Mouse (Mus musculus) hindbrain, embryonic 14.5 days (tissue): ENCODE measurements around the gene Cdh4. TPM values are rescaled to one million over a fixed set of nuclear protein-coding genes. Genes with fewer than 3 reads are reported as not detected.
A peak's percentile ranks its signal among the peaks of the same experiment; 100 is the strongest.

ENCODE experiments used
- ATAC-seq: fragments of 200-750 bp; cut with Nextera tagmentation; 2 replicates; pipeline ENCODE4 v1.8.0; 2017; ENCODE audit warnings: moderate number of reproducible peaks, mild to moderate bottlenecking, moderate TSS enrichment, moderate library complexity; ENCODE audit not compliant: low FRiP score
- DNase-seq: peaks from one replicate; pipeline ENCODE4 v3.0.0-alpha.2; 2015; ENCODE audit warnings: low spot score
- H3K27ac ChIP-seq: fragments of 300-500 bp; sonication (generic); 2 replicates; pipeline ENCODE4 v1.5.1; 2014; ENCODE audit warnings: mild to moderate bottlenecking, moderate library complexity
- H3K27me3 ChIP-seq: fragments of 300-500 bp; sonication (generic); 2 replicates; pipeline ENCODE4 v1.6.1; 2014; ENCODE audit warnings: mild to moderate bottlenecking, low read length, mixed read lengths; ENCODE audit not compliant: control insufficient read depth, insufficient read depth
- H3K36me3 ChIP-seq: fragments of 300-500 bp; sonication (generic); replicated peaks from 2 replicates; pipeline ENCODE4 v1.6.1; 2014; ENCODE audit not compliant: control insufficient read depth, insufficient read depth
- H3K4me1 ChIP-seq: fragments of 300-500 bp; sonication (generic); replicated peaks from 2 replicates; pipeline ENCODE4 v1.6.1; 2014; ENCODE audit warnings: antibody characterized with exemption, low read length, mixed read lengths; ENCODE audit not compliant: control insufficient read depth, insufficient read depth
- H3K4me2 ChIP-seq: fragments of 300-500 bp; sonication (generic); replicated peaks from 2 replicates; pipeline ENCODE4 v1.6.1; 2014; ENCODE audit warnings: mild to moderate bottlenecking, moderate library complexity
- H3K4me3 ChIP-seq: fragments of 300-500 bp; sonication (generic); replicated peaks from 2 replicates; pipeline ENCODE4 v1.5.1; 2014; ENCODE audit warnings: mild to moderate bottlenecking, low read length
- H3K9ac ChIP-seq: fragments of 300-500 bp; sonication (generic); 2 replicates; pipeline ENCODE4 v1.6.1; 2014
- H3K9me3 ChIP-seq: fragments of 300-500 bp; sonication (generic); 2 replicates; pipeline ENCODE4 v1.6.1; 2016; ENCODE audit warnings: low read length; ENCODE audit not compliant: control insufficient read depth
- whole genome bisulfite sequencing: fragments of 180-500 bp; shearing (Covaris S2); extraction: QIAGEN DNeasy Blood & Tissue Kit; methylation state at CpG from one replicate; pipeline ENCODE4 v1.1.7; 2014; 5-methylcytosine and 5-hydroxymethylcytosine counted together
- polyA plus RNA-seq: library from polyadenylated mRNA; unstranded; fragments of >200 nt; fragmentation: Nextera tagmentation; extraction: Ambion mirVana; gene quantifications from 2 replicates; pipeline ENCODE4 v1.2.1, GENCODE M21; 2014

Gene Cdh4
- polyA plus RNA-seq, 1 experiment from 2014 or later = 32.8 TPM

GRCm38 (mm10) chr2:179526976-179527375 lies 84.7 kb downstream of the Cdh4 start:
- Histone ChIP-seq H3K4me2 (no peak overlapping the region), H3K27ac (no peak overlapping the region), H3K36me3 (no peaks in the 10 kb centered on the region), H3K4me3 (no peak overlapping the region), H3K27me3 (no peaks in the 10 kb centered on the region), H3K9ac (no peak overlapping the region), H3K4me1 (peaks cover 14% of the 10 kb centered on the region), H3K9me3 (no peaks in the 10 kb centered on the region)
- DNase-seq (no peak), ATAC-seq (no peak)
- WGBS = 70% methylated on average over 7 of the region's 7 CpGs

GRCm38 (mm10) chr2:179530436-179531040 lies 88.3 kb downstream of the Cdh4 start:
- Histone ChIP-seq H3K27ac (no peak overlapping the region), H3K27me3 (no peaks in the 10 kb centered on the region), H3K4me2 (no peak overlapping the region), H3K4me1 (peaks cover 18% of the 10 kb centered on the region; the same call in 1 of the 2 replicates), H3K9ac (no peak overlapping the region), H3K36me3 (no peaks in the 10 kb centered on the region), H3K9me3 (no peaks in the 10 kb centered on the region), H3K4me3 (no peak overlapping the region)
- no peak for ATAC-seq
- 42% methylated on average over 7 of the region's 7 CpGs for WGBS
- DNase-seq = no peak

GRCm38 (mm10) chr2:179533196-179533595 lies 91.0 kb downstream of the Cdh4 start:
- DNase-seq (no peak), ATAC-seq (no peak)
- Histone ChIP-seq H3K4me2 (no peak overlapping the region), H3K9me3 (no peaks in the 10 kb centered on the region), H3K27me3 (no peaks in the 10 kb centered on the region), H3K9ac (no peak overlapping the region), H3K36me3 (no peaks in the 10 kb centered on the region), H3K4me1 (peaks cover 35% of the 10 kb centered on the region), H3K4me3 (no peak overlapping the region), H3K27ac (no peak overlapping the region)
- 72% methylated on average over 6 of the region's 6 CpGs for WGBS

- Histone ChIP-seq H3K4me2 (no peak overlapping the region), H3K9me3 (no peaks in the 10 kb centered on the region), H3K27me3 (no peaks in the 10 kb centered on the region), H3K36me3 (no peaks in the 10 kb centered on the region), H3K27ac (no peak overlapping the region), H3K9ac (no peak overlapping the region), H3K4me3 (no peak overlapping the region), H3K4me1 (peaks cover 40% of the 10 kb centered on the region)
- DNase-seq = no peak
- 67% methylated on average over 2 of the region's 2 CpGs for WGBS
- ATAC-seq = no peak
Observed at GRCm38 (mm10) chr2:179533881-179534280, 91.7 kb downstream of the Cdh4 start.

- ATAC-seq = no peak
- DNase-seq = no peak
- Histone ChIP-seq H3K27me3 (no peaks in the 10 kb centered on the region), H3K9me3 (no peaks in the 10 kb centered on the region), H3K27ac (no peak overlapping the region), H3K4me2 (no peak overlapping the region), H3K9ac (no peak overlapping the region), H3K4me3 (no peak overlapping the region), H3K36me3 (no peaks in the 10 kb centered on the region), H3K4me1 (peaks cover 53% of the 10 kb centered on the region)
- WGBS = 20% methylated on average over 6 of the region's 6 CpGs
Observed at GRCm38 (mm10) chr2:179535204-179535603, 93.0 kb downstream of the Cdh4 start.

GRCm38 (mm10) chr2:179536762-179537161 lies 94.5 kb downstream of the Cdh4 start:
- H3K27ac ChIP-seq = peak overlapping the region; percentile 75
- no peak overlapping the region for H3K4me3 ChIP-seq
- no peaks in the 10 kb centered on the region for H3K9me3 ChIP-seq
- ATAC-seq = no peak
- 3% methylated on average over 2 of the region's 2 CpGs for WGBS
- peaks cover 48% of the 10 kb centered on the region for H3K4me1 ChIP-seq
- H3K4me2 ChIP-seq = no peak overlapping the region
- H3K27me3 ChIP-seq = no peaks in the 10 kb centered on the region
- H3K9ac ChIP-seq = no peak overlapping the region
- no peaks in the 10 kb centered on the region for H3K36me3 ChIP-seq
- no peak for DNase-seq

GRCm38 (mm10) chr2:179537390-179537789 lies 95.2 kb downstream of the Cdh4 start:
- ATAC-seq (peak; percentile 95), DNase-seq (peak; percentile 82)
- Histone ChIP-seq H3K27ac (peak overlapping the region; percentile 75), H3K4me1 (peaks cover 48% of the 10 kb centered on the region), H3K36me3 (no peaks in the 10 kb centered on the region), H3K27me3 (no peaks in the 10 kb centered on the region), H3K9ac (peak overlapping the region; percentile 32; the same call in 1 of the 2 replicates), H3K4me2 (peak overlapping the region; percentile 11), H3K9me3 (no peaks in the 10 kb centered on the region), H3K4me3 (no peak overlapping the region)
- WGBS = 3% methylated on average over 19 of the region's 19 CpGs

- 25% methylated on average over 3 of the region's 3 CpGs for WGBS
- Histone ChIP-seq H3K4me3 (no peak overlapping the region), H3K36me3 (no peaks in the 10 kb centered on the region), H3K9me3 (no peaks in the 10 kb centered on the region), H3K27ac (peak overlapping the region; percentile 75), H3K4me1 (peaks cover 47% of the 10 kb centered on the region), H3K9ac (peak overlapping the region; percentile 32; the same call in 1 of the 2 replicates), H3K4me2 (peak overlapping the region; percentile 11), H3K27me3 (no peaks in the 10 kb centered on the region)
- DNase-seq = no peak
- ATAC-seq = peak; percentile 42
Observed at GRCm38 (mm10) chr2:179537800-179538450, 95.7 kb downstream of the Cdh4 start.

- H3K27ac ChIP-seq = 0 out of 2 replicates have a peak overlapping the region, but pooled peaks have one; percentile 15
- no peaks in the 10 kb centered on the region for H3K27me3 ChIP-seq
- peaks cover 41% of the 10 kb centered on the region for H3K4me1 ChIP-seq
- H3K4me3 ChIP-seq = no peak overlapping the region
- ATAC-seq (no peak), DNase-seq (no peak)
- WGBS = 35% methylated on average over 4 of the region's 4 CpGs
- no peak overlapping the region for H3K9ac ChIP-seq
- H3K9me3 ChIP-seq = no peaks in the 10 kb centered on the region
- no peak overlapping the region for H3K4me2 ChIP-seq
- no peaks in the 10 kb centered on the region for H3K36me3 ChIP-seq
Observed at GRCm38 (mm10) chr2:179538535-179538934, 96.3 kb downstream of the Cdh4 start.
